Mouse (Mus musculus) midbrain, embryonic 12.5 days (tissue): ENCODE measurements around the gene Ciapin1. TPM values are rescaled to one million over a fixed set of nuclear protein-coding genes. Genes with fewer than 3 reads are reported as not detected.
A peak's percentile ranks its signal among the peaks of the same experiment; 100 is the strongest.
"Not testable (repeated sequence)": the region's sequence is repeated elsewhere in the genome, so short reads cannot be mapped to it uniquely, and the experiment has no call there.

Source experiments
- ATAC-seq: fragments of 200-750 bp; cut with Nextera tagmentation; 2 replicates; pipeline ENCODE4 v1.8.0; 2017; ENCODE audit warnings: low read depth, moderate TSS enrichment, moderate library complexity; ENCODE audit not compliant: low FRiP score
- H3K27ac ChIP-seq: fragments of 300-500 bp; sonication (generic); replicated peaks from 2 replicates; pipeline ENCODE4 v1.5.1; 2016; ENCODE audit warnings: mild to moderate bottlenecking
- H3K27me3 ChIP-seq: fragments of 300-500 bp; sonication (generic); 2 replicates; pipeline ENCODE4 v1.6.1; 2016; ENCODE audit warnings: mild to moderate bottlenecking
- H3K36me3 ChIP-seq: fragments of 300-500 bp; sonication (generic); 2 replicates; pipeline ENCODE4 v1.6.1; 2016
- H3K4me1 ChIP-seq: fragments of 300-500 bp; sonication (generic); 2 replicates; pipeline ENCODE4 v1.6.1; 2016
- H3K4me2 ChIP-seq: fragments of 300-500 bp; sonication (generic); replicated peaks from 2 replicates; pipeline ENCODE4 v1.6.1; 2016; ENCODE audit warnings: mild to moderate bottlenecking, moderate library complexity
- H3K4me3 ChIP-seq: fragments of 300-500 bp; sonication (generic); 2 replicates; pipeline ENCODE4 v1.5.1; 2016; ENCODE audit warnings: mild to moderate bottlenecking
- H3K9ac ChIP-seq: fragments of 300-500 bp; sonication (generic); replicated peaks from 2 replicates; pipeline ENCODE4 v1.6.1; 2016; ENCODE audit warnings: mild to moderate bottlenecking, moderate library complexity
- H3K9me3 ChIP-seq: fragments of 300-500 bp; sonication (generic); 2 replicates; pipeline ENCODE4 v1.6.1; 2016; ENCODE audit warnings: mild to moderate bottlenecking
- WGBS: fragments of 180-500 bp; shearing (Covaris S2); methylation state at CpG from one replicate; pipeline ENCODE4 v1.1.7; 2016; 5-methylcytosine and 5-hydroxymethylcytosine counted together
- polyA plus RNA-seq: library from polyadenylated mRNA; unstranded; fragments of >200 nt; fragmentation: Nextera tagmentation; extraction: Ambion mirVana; gene quantifications from 2 replicates; pipeline ENCODE4 v1.2.1, GENCODE M21; 2016

Ciapin1 gene
- polyA plus RNA-seq, 1 experiment from 2014 or later: 192 TPM

GRCm38 (mm10) chr8:94870474-94871107, 32.4 kb upstream of the Ciapin1 start:
- Histone ChIP-seq H3K4me3 (peak overlapping the region; percentile 51), H3K9me3 (no peaks in the 10 kb centered on the region), H3K27me3 (peaks cover 61% of the 10 kb centered on the region), H3K4me1 (peaks cover 62% of the 10 kb centered on the region), H3K36me3 (peaks cover 10% of the 10 kb centered on the region), H3K9ac (peak overlapping the region; percentile 64), H3K27ac (0 out of 2 replicates have a peak overlapping the region, but pooled peaks have one; percentile 42), H3K4me2 (peak overlapping the region; percentile 66)
- WGBS: 2% methylated on average over 20 of the region's 22 CpGs
- peak; percentile 28; the same call in 1 of the 2 replicates for ATAC-seq

- 6% methylated on average over 4 of the region's 4 CpGs for WGBS
- Histone ChIP-seq H3K9me3 (no peaks in the 10 kb centered on the region), H3K4me3 (peak overlapping the region; percentile 51), H3K4me2 (peak overlapping the region; percentile 66), H3K36me3 (peaks cover 16% of the 10 kb centered on the region), H3K9ac (peak overlapping the region; percentile 64), H3K4me1 (peaks cover 56% of the 10 kb centered on the region), H3K27me3 (peaks cover 55% of the 10 kb centered on the region), H3K27ac (0 out of 2 replicates have a peak overlapping the region, but pooled peaks have one; percentile 42)
- no peak for ATAC-seq
Observed at GRCm38 (mm10) chr8:94870003-94870402, 31.8 kb upstream of the Ciapin1 start.

- WGBS: 58% methylated on average over 7 of the region's 7 CpGs
- Histone ChIP-seq H3K9me3 (no peaks in the 10 kb centered on the region), H3K36me3 (peaks cover 24% of the 10 kb centered on the region), H3K27me3 (peaks cover 46% of the 10 kb centered on the region), H3K4me3 (peak overlapping the region; percentile 51), H3K9ac (peak overlapping the region; percentile 64), H3K27ac (0 out of 2 replicates have a peak overlapping the region, but pooled peaks have one; percentile 20), H3K4me1 (peaks cover 48% of the 10 kb centered on the region), H3K4me2 (peak overlapping the region; percentile 66)
- no peak for ATAC-seq
Observed at GRCm38 (mm10) chr8:94869146-94869545, 31.0 kb upstream of the Ciapin1 start.

- Histone ChIP-seq H3K9me3 (no peaks in the 10 kb centered on the region), H3K27ac (no peak overlapping the region), H3K4me2 (no peak overlapping the region), H3K9ac (no peak overlapping the region), H3K4me3 (no peak overlapping the region), H3K4me1 (peaks cover 39% of the 10 kb centered on the region), H3K36me3 (peaks cover 47% of the 10 kb centered on the region), H3K27me3 (peaks cover 29% of the 10 kb centered on the region)
- 92% methylated on average over 9 of the region's 9 CpGs for WGBS
- ATAC-seq: no peak
Observed at GRCm38 (mm10) chr8:94866921-94867320, 28.8 kb upstream of the Ciapin1 start.

GRCm38 (mm10) chr8:94865292-94865691, 27.1 kb upstream of the Ciapin1 start:
- Histone ChIP-seq H3K27me3 (peaks cover 14% of the 10 kb centered on the region), H3K4me3 (no peak overlapping the region), H3K4me2 (no peak overlapping the region), H3K27ac (no peak overlapping the region), H3K9ac (no peak overlapping the region), H3K36me3 (peaks cover 58% of the 10 kb centered on the region), H3K9me3 (no peaks in the 10 kb centered on the region), H3K4me1 (peaks cover 23% of the 10 kb centered on the region)
- ATAC-seq: no peak
- WGBS: 86% methylated on average over 10 of the region's 10 CpGs

- Histone ChIP-seq H3K4me2 (no peak overlapping the region), H3K4me3 (no peak overlapping the region), H3K27ac (no peak overlapping the region), H3K9me3 (no peaks in the 10 kb centered on the region), H3K36me3 (peaks cover 62% of the 10 kb centered on the region), H3K9ac (no peak overlapping the region), H3K4me1 (peaks cover 12% of the 10 kb centered on the region), H3K27me3 (0 out of 2 replicates have a peak, but pooled peaks cover 2% of the 10 kb centered on the region)
- ATAC-seq: no peak
- 79% methylated on average over 10 of the region's 10 CpGs for WGBS
Observed at GRCm38 (mm10) chr8:94863897-94864673, 25.9 kb upstream of the Ciapin1 start.

- peaks cover 12% of the 10 kb centered on the region for H3K4me1 ChIP-seq
- WGBS: 89% methylated on average over 12 of the region's 12 CpGs
- H3K9me3 ChIP-seq: no peaks in the 10 kb centered on the region
- H3K27me3 ChIP-seq: no peaks in the 10 kb centered on the region
- no peak overlapping the region for H3K9ac ChIP-seq
- H3K4me2 ChIP-seq: no peak overlapping the region
- H3K27ac ChIP-seq: no peak overlapping the region
- no peak for ATAC-seq
- H3K4me3 ChIP-seq: no peak overlapping the region
- peaks cover 62% of the 10 kb centered on the region for H3K36me3 ChIP-seq
Observed at GRCm38 (mm10) chr8:94862487-94863220, 24.5 kb upstream of the Ciapin1 start.

- H3K4me3 ChIP-seq: no peak overlapping the region
- no peak for ATAC-seq
- WGBS: 81% methylated on average over 8 of the region's 8 CpGs
- H3K9me3 ChIP-seq: no peaks in the 10 kb centered on the region
- no peak overlapping the region for H3K27ac ChIP-seq
- H3K27me3 ChIP-seq: no peaks in the 10 kb centered on the region
- peaks cover 61% of the 10 kb centered on the region for H3K36me3 ChIP-seq
- H3K9ac ChIP-seq: no peak overlapping the region
- H3K4me2 ChIP-seq: no peak overlapping the region
- peaks cover 12% of the 10 kb centered on the region for H3K4me1 ChIP-seq
Observed at GRCm38 (mm10) chr8:94861352-94861910, 23.3 kb upstream of the Ciapin1 start.

- Histone ChIP-seq H3K4me3 (peak within 1 kb of the TSS; percentile 96), H3K27ac (peak within 1 kb of the TSS; percentile 75)
Observed at GRCm38 (mm10) chr8:94857346-94858173, 19.4 kb upstream of the Ciapin1 start, which contains the start of gene Polr2c. Polr2c (plus strand) TSS chr8:94857450.

GRCm38 (mm10) chr8:94857011-94857345, 18.8 kb upstream of the Ciapin1 start:
- H3K9ac ChIP-seq: no peak overlapping the region; the same call in 1 of the 2 replicates
- peak; percentile 23; the same call in 1 of the 2 replicates for ATAC-seq
- no peaks in the 10 kb centered on the region for H3K9me3 ChIP-seq
- no peak overlapping the region for H3K27ac ChIP-seq
- peak overlapping the region; percentile 71; the same call in 1 of the 2 replicates for H3K4me2 ChIP-seq
- H3K36me3 ChIP-seq: peaks cover 45% of the 10 kb centered on the region
- H3K4me3 ChIP-seq: peak overlapping the region; percentile 96; the same call in 1 of the 2 replicates
- H3K4me1 ChIP-seq: peaks cover 12% of the 10 kb centered on the region
- no peaks in the 10 kb centered on the region for H3K27me3 ChIP-seq
- 29% methylated on average over 5 of the region's 5 CpGs for WGBS

More at GRCm38 (mm10) chr8:94857346-94858173, 19.4 kb upstream of the Ciapin1 start, which contains the start of gene Polr2c:
- H3K36me3 ChIP-seq: peaks cover 45% of the 10 kb centered on the region
- WGBS: 1% methylated on average over 68 of the region's 68 CpGs
- peak; percentile 83 for ATAC-seq
- H3K9me3 ChIP-seq: no peaks in the 10 kb centered on the region
- H3K4me2 ChIP-seq: peak within 1 kb of the TSS; percentile 71
- H3K4me1 ChIP-seq: peaks cover 12% of the 10 kb centered on the region
- no peaks in the 10 kb centered on the region for H3K27me3 ChIP-seq
- peak within 1 kb of the TSS; percentile 93 for H3K9ac ChIP-seq

GRCm38 (mm10) chr8:94854761-94855160, 16.6 kb upstream of the Ciapin1 start:
- Histone ChIP-seq H3K4me1 (peaks cover 12% of the 10 kb centered on the region), H3K36me3 (peaks cover 48% of the 10 kb centered on the region)
- H3K4me2 ChIP-seq, H3K4me3 ChIP-seq, ATAC-seq, H3K9ac ChIP-seq, H3K9me3 ChIP-seq, H3K27ac ChIP-seq, H3K27me3 ChIP-seq: not testable (repeated sequence)
- whole genome bisulfite sequencing: 90% methylated on average over 11 of the region's 11 CpGs
